Mouse (Mus musculus) neural tube, embryonic 15.5 days (tissue): Measurements from ENCODE around the gene Rpl12. TPM values are rescaled to one million over a fixed set of nuclear protein-coding genes. Genes with fewer than 3 reads are reported as not detected.

Experiments used
- ATAC-seq: fragments of 200-750 bp; cut with Nextera tagmentation; 2 replicates; pipeline ENCODE4 v1.8.0; 2017; ENCODE audit warnings: mild to moderate bottlenecking, moderate TSS enrichment, moderate library complexity; ENCODE audit not compliant: low FRiP score
- H3K27ac ChIP-seq: fragments of 300-500 bp; sonication (generic); replicated peaks from 2 replicates; pipeline ENCODE4 v1.5.1; 2015; ENCODE audit warnings: mild to moderate bottlenecking, inconsistent platforms
- H3K27me3 ChIP-seq: fragments of 300-500 bp; sonication (generic); replicated peaks from 2 replicates; pipeline ENCODE4 v1.6.1; 2015; ENCODE audit warnings: inconsistent platforms
- H3K36me3 ChIP-seq: fragments of 300-500 bp; sonication (generic); 2 replicates; pipeline ENCODE4 v1.6.1; 2015; ENCODE audit warnings: inconsistent platforms
- H3K4me1 ChIP-seq: fragments of 300-500 bp; sonication (generic); 2 replicates; pipeline ENCODE4 v1.6.1; 2015; ENCODE audit warnings: inconsistent platforms
- H3K4me2 ChIP-seq: fragments of 300-500 bp; sonication (generic); 2 replicates; pipeline ENCODE4 v1.6.1; 2015; ENCODE audit warnings: inconsistent platforms, mild to moderate bottlenecking, moderate library complexity
- H3K4me3 ChIP-seq: fragments of 300-500 bp; sonication (generic); replicated peaks from 2 replicates; pipeline ENCODE4 v1.5.1; 2015; ENCODE audit warnings: mild to moderate bottlenecking, inconsistent platforms
- H3K9ac ChIP-seq: fragments of 300-500 bp; sonication (generic); replicated peaks from 2 replicates; pipeline ENCODE4 v1.6.1; 2015; ENCODE audit warnings: mild to moderate bottlenecking, inconsistent platforms
- H3K9me3 ChIP-seq: fragments of 300-500 bp; sonication (generic); replicated peaks from 2 replicates; pipeline ENCODE4 v1.6.1; 2016; ENCODE audit warnings: inconsistent platforms
- WGBS: fragments of 180-500 bp; shearing (Covaris S2); methylation state at CpG from one replicate; pipeline ENCODE4 v1.1.7; 2015; ENCODE audit warnings: mixed read lengths; 5-methylcytosine and 5-hydroxymethylcytosine counted together
- polyA plus RNA-seq: library from polyadenylated mRNA; unstranded; fragments of >200 nt; fragmentation: Nextera tagmentation; extraction: Ambion mirVana; gene quantifications from 2 replicates; pipeline ENCODE4 v1.2.1, GENCODE M21; 2015

Gene Rpl12
- 104 and 116 TPM in 2 replicates for polyA plus RNA-seq

GRCm38 (mm10) chr2:32961192-32961995, at the start of gene Rpl12, which contains the start of gene Lrsam1:
Gene Rpl12 (plus strand): TSS chr2:32961559.
Gene Lrsam1 (minus strand): TSS chr2:32961614.
- Histone ChIP-seq H3K4me2 (peak within 1 kb of the TSS; percentile 81), H3K9me3 (no peaks in the 10 kb centered on the region), H3K4me3 (peak within 1 kb of the TSS; percentile 76), H3K27ac (peak within 1 kb of the TSS; percentile 79), H3K4me1 (peaks cover 47% of the 10 kb centered on the region), H3K27me3 (no peaks in the 10 kb centered on the region), H3K9ac (peak within 1 kb of the TSS; percentile 88), H3K36me3 (peaks cover 30% of the 10 kb centered on the region)
- peak; percentile 94 for ATAC-seq
- WGBS = 3% methylated on average over 55 of the region's 55 CpGs

DNA sequence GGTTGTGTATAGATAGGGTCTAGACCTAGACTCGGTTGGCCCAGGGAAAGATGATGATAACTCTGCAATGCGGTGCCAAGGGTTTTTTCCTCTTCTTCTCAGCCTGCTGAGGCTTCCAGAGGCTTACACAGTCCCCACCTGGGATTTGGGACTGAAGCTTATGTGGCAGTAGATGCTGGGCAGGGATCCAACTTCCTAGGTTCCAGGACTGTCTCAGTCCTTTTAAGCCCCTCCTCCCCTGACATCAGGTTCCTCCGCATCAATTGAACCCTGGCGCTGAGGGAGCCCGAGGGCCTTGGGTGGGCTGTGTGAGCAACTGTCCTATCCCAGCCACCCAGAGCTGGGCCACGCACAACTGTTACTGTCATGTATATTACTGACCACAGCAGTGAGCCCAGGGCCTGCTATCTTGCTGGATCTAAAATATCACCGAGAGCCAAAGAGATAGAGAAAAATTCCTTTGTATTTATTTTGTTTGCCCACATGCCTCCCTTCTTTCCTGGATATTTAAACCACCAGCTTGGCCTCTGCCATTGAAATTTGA, 49.6 kb upstream of the Rpl12 start:
- H3K9ac ChIP-seq = no peak overlapping the region
- WGBS = 79% methylated on average over 7 of the region's 7 CpGs

GRCm38 (mm10) chr2:32912210-32912804, 49.1 kb upstream of the Rpl12 start:
- H3K4me2 ChIP-seq = no peak overlapping the region
- no peak overlapping the region for H3K27ac ChIP-seq
- 32% methylated on average over 19 of the region's 19 CpGs for WGBS
- H3K9me3 ChIP-seq = no peaks in the 10 kb centered on the region
- H3K4me1 ChIP-seq = peaks cover 33% of the 10 kb centered on the region
- H3K4me3 ChIP-seq = no peak overlapping the region
- H3K9ac ChIP-seq = no peak overlapping the region
- no peak for ATAC-seq
- H3K36me3 ChIP-seq = peaks cover 29% of the 10 kb centered on the region
- H3K27me3 ChIP-seq = no peaks in the 10 kb centered on the region

More for the DNA sequence above, 49.6 kb upstream of the Rpl12 start:
- peaks cover 29% of the 10 kb centered on the region for H3K36me3 ChIP-seq
- no peak for ATAC-seq
- no peaks in the 10 kb centered on the region for H3K27me3 ChIP-seq
- H3K4me1 ChIP-seq = peaks cover 38% of the 10 kb centered on the region
- H3K27ac ChIP-seq = no peak overlapping the region
- no peak overlapping the region for H3K4me2 ChIP-seq
- H3K4me3 ChIP-seq = no peak overlapping the region
- no peaks in the 10 kb centered on the region for H3K9me3 ChIP-seq

GRCm38 (mm10) chr2:32914362-32914761, 47.0 kb upstream of the Rpl12 start:
- no peak overlapping the region for H3K4me2 ChIP-seq
- H3K9ac ChIP-seq = no peak overlapping the region
- peaks cover 14% of the 10 kb centered on the region for H3K4me1 ChIP-seq
- H3K9me3 ChIP-seq = no peaks in the 10 kb centered on the region
- peak overlapping the region; percentile 76 for H3K27ac ChIP-seq
- ATAC-seq = no peak
- H3K27me3 ChIP-seq = no peaks in the 10 kb centered on the region
- H3K4me3 ChIP-seq = no peak overlapping the region
- peaks cover 38% of the 10 kb centered on the region for H3K36me3 ChIP-seq
- WGBS = 74% methylated on average over 5 of the region's 5 CpGs

GRCm38 (mm10) chr2:32914896-32915295, 46.5 kb upstream of the Rpl12 start:
- no peak overlapping the region for H3K4me3 ChIP-seq
- H3K4me1 ChIP-seq = peaks cover 14% of the 10 kb centered on the region
- peak overlapping the region; percentile 76 for H3K27ac ChIP-seq
- WGBS = 51% methylated on average over 3 of the region's 3 CpGs
- H3K9ac ChIP-seq = no peak overlapping the region
- H3K4me2 ChIP-seq = no peak overlapping the region
- no peaks in the 10 kb centered on the region for H3K9me3 ChIP-seq
- ATAC-seq = peak; percentile 36; the same call in 1 of the 2 replicates
- no peaks in the 10 kb centered on the region for H3K27me3 ChIP-seq
- peaks cover 43% of the 10 kb centered on the region for H3K36me3 ChIP-seq

DNA sequence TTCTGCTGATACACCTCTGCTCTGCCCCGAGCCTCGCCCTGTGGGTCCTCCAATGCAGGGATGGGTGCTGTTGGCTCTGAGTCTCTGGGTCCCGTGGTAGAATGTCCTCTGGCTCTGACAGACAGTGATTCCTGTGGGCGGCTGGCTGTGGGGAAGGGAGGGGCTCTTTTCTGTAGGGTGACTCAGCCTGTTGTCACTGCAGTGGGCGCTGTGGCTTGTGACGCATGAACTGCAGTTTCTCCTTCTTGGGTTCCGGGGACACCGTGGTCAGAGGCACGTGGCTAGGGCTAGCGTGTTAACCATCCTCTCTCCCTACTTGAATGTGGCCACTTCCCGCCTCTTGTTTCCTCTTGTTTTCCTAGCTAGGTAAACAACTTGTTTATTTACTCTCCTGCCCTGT, 43.8 kb upstream of the Rpl12 start:
- H3K4me2 ChIP-seq = no peak overlapping the region
- H3K9ac ChIP-seq = no peak overlapping the region
- no peak overlapping the region for H3K27ac ChIP-seq
- no peak overlapping the region for H3K4me3 ChIP-seq
- WGBS = 77% methylated on average over 11 of the region's 11 CpGs
- H3K27me3 ChIP-seq = no peaks in the 10 kb centered on the region
- no peaks in the 10 kb centered on the region for H3K9me3 ChIP-seq
- peaks cover 49% of the 10 kb centered on the region for H3K36me3 ChIP-seq
- ATAC-seq = no peak
- peaks cover 14% of the 10 kb centered on the region for H3K4me1 ChIP-seq

GRCm38 (mm10) chr2:32918391-32918790, 43.0 kb upstream of the Rpl12 start:
- ATAC-seq = no peak
- Histone ChIP-seq H3K27ac (no peak overlapping the region), H3K27me3 (no peaks in the 10 kb centered on the region), H3K4me1 (peaks cover 14% of the 10 kb centered on the region), H3K9ac (no peak overlapping the region), H3K36me3 (peaks cover 58% of the 10 kb centered on the region), H3K4me3 (no peak overlapping the region), H3K9me3 (no peaks in the 10 kb centered on the region), H3K4me2 (no peak overlapping the region)
- 77% methylated on average over 9 of the region's 9 CpGs for WGBS

- Histone ChIP-seq H3K4me3 (no peak overlapping the region), H3K4me1 (no peaks in the 10 kb centered on the region), H3K36me3 (peaks cover 67% of the 10 kb centered on the region), H3K4me2 (no peak overlapping the region), H3K27me3 (no peaks in the 10 kb centered on the region), H3K9ac (no peak overlapping the region), H3K27ac (no peak overlapping the region), H3K9me3 (no peaks in the 10 kb centered on the region)
- no peak for ATAC-seq
- WGBS = 84% methylated on average over 7 of the region's 7 CpGs
Observed at GRCm38 (mm10) chr2:32921235-32921634, 40.1 kb upstream of the Rpl12 start.

GRCm38 (mm10) chr2:32921801-32922380, 39.5 kb upstream of the Rpl12 start:
- WGBS = 91% methylated on average over 15 of the region's 15 CpGs
- H3K4me3 ChIP-seq = no peak overlapping the region

DNA sequence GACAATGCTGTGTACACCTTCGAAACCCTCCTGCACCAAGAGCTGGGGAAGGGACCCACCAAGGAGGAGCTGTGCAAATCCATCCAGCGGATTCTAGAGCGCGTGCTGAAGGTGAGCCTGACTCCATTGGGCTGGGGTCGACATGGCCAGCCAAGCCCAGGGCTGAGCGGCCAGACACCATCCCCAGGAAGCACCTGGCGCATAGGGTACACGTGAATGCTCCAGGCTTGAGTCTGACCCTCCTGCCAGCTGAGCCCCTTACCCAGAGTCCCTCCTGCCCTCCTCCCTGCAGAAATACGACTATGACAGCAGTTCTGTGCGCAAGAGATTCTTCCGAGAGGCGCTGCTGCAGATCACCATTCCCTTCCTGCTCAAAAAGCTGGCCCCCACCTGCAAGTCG, 38.8 kb upstream of the Rpl12 start:
- H3K27ac ChIP-seq = no peak overlapping the region
- no peak overlapping the region for H3K9ac ChIP-seq
- no peaks in the 10 kb centered on the region for H3K9me3 ChIP-seq
- 88% methylated on average over 13 of the region's 13 CpGs for WGBS
- H3K36me3 ChIP-seq = peaks cover 76% of the 10 kb centered on the region
- H3K4me1 ChIP-seq = no peaks in the 10 kb centered on the region
- no peak overlapping the region for H3K4me2 ChIP-seq
- no peaks in the 10 kb centered on the region for H3K27me3 ChIP-seq
- H3K4me3 ChIP-seq = no peak overlapping the region
- no peak for ATAC-seq

More at GRCm38 (mm10) chr2:32921801-32922380, 39.5 kb upstream of the Rpl12 start:
- Histone ChIP-seq H3K27me3 (no peaks in the 10 kb centered on the region), H3K36me3 (peaks cover 71% of the 10 kb centered on the region), H3K4me1 (no peaks in the 10 kb centered on the region), H3K9ac (no peak overlapping the region), H3K9me3 (no peaks in the 10 kb centered on the region), H3K27ac (no peak overlapping the region), H3K4me2 (no peak overlapping the region)
- ATAC-seq = no peak

- Histone ChIP-seq H3K4me2 (no peak overlapping the region), H3K9ac (no peak overlapping the region), H3K4me1 (no peaks in the 10 kb centered on the region), H3K36me3 (peaks cover 74% of the 10 kb centered on the region), H3K9me3 (no peaks in the 10 kb centered on the region), H3K27ac (no peak overlapping the region), H3K4me3 (no peak overlapping the region), H3K27me3 (no peaks in the 10 kb centered on the region)
- ATAC-seq = no peak
- 95% methylated on average over 24 of the region's 24 CpGs for WGBS
Observed at GRCm38 (mm10) chr2:32923551-32924250, 37.7 kb upstream of the Rpl12 start.
